Mouse (Mus musculus) liver, embryonic 16.5 days (tissue): ENCODE data around the gene Slc25a29. TPM values are rescaled to one million over a fixed set of nuclear protein-coding genes. Genes with fewer than 3 reads are reported as not detected.

Source experiments
- ATAC-seq: fragments of 200-750 bp; cut with Nextera tagmentation; 2 replicates; pipeline ENCODE4 v1.8.0; 2017; ENCODE audit warnings: low read depth, mild to moderate bottlenecking, moderate number of reproducible peaks, moderate library complexity
- H3K27ac ChIP-seq: fragments of 300-500 bp; sonication (generic); 2 replicates; pipeline ENCODE4 v1.5.1; 2014; ENCODE audit warnings: mild to moderate bottlenecking, low read length
- H3K27me3 ChIP-seq: fragments of 300-500 bp; sonication (generic); 2 replicates; pipeline ENCODE4 v1.6.1; 2014; ENCODE audit warnings: low read depth, low read length, mixed read lengths; ENCODE audit not compliant: control insufficient read depth, insufficient read depth
- H3K36me3 ChIP-seq: fragments of 300-500 bp; sonication (generic); 2 replicates; pipeline ENCODE4 v1.6.1; 2014; ENCODE audit warnings: mild to moderate bottlenecking; ENCODE audit not compliant: control insufficient read depth, insufficient read depth
- H3K4me1 ChIP-seq: fragments of 300-500 bp; sonication (generic); 2 replicates; pipeline ENCODE4 v1.6.1; 2014; ENCODE audit warnings: low read depth, low read length, mixed read lengths; ENCODE audit not compliant: control insufficient read depth
- H3K4me2 ChIP-seq: fragments of 300-500 bp; sonication (generic); 2 replicates; pipeline ENCODE4 v1.6.1; 2014; ENCODE audit warnings: low read depth, low read length, mixed read lengths
- H3K4me3 ChIP-seq: fragments of 300-500 bp; sonication (generic); 2 replicates; pipeline ENCODE4 v1.5.1; 2014; ENCODE audit warnings: low read depth, mild to moderate bottlenecking, low read length
- H3K9ac ChIP-seq: fragments of 300-500 bp; sonication (generic); 2 replicates; pipeline ENCODE4 v1.6.1; 2014; ENCODE audit warnings: low read depth, low read length
- H3K9me3 ChIP-seq: fragments of 300-500 bp; sonication (generic); replicated peaks from 2 replicates; pipeline ENCODE4 v1.6.1; 2016; ENCODE audit warnings: low read length; ENCODE audit not compliant: control insufficient read depth
- WGBS: fragments of 180-500 bp; shearing (Covaris S2); extraction: QIAGEN DNeasy Blood & Tissue Kit; methylation state at CpG from one replicate; pipeline ENCODE4 v1.1.7; 2014; ENCODE audit not compliant: insufficient replicate concordance; 5-methylcytosine and 5-hydroxymethylcytosine counted together
- microRNA counts: library from miRNA; unstranded; fragments of <30 nt; microRNA quantifications from one replicate; lab custom pipeline; 2016
- microRNA-seq: library from miRNA; unstranded; fragments of <30 nt; microRNA quantifications from one replicate; pipeline ENCODE4, GENCODE M21; 2016
- polyA plus RNA-seq: library from polyadenylated mRNA; unstranded; fragments of >200 nt; fragmentation: Nextera tagmentation; extraction: Ambion mirVana; gene quantifications from 2 replicates; pipeline ENCODE4 v1.2.1, GENCODE M21; 2015

Gene Slc25a29
- polyA plus RNA-seq, 1 experiment from 2014 or later, result 1.7 TPM

DNA sequence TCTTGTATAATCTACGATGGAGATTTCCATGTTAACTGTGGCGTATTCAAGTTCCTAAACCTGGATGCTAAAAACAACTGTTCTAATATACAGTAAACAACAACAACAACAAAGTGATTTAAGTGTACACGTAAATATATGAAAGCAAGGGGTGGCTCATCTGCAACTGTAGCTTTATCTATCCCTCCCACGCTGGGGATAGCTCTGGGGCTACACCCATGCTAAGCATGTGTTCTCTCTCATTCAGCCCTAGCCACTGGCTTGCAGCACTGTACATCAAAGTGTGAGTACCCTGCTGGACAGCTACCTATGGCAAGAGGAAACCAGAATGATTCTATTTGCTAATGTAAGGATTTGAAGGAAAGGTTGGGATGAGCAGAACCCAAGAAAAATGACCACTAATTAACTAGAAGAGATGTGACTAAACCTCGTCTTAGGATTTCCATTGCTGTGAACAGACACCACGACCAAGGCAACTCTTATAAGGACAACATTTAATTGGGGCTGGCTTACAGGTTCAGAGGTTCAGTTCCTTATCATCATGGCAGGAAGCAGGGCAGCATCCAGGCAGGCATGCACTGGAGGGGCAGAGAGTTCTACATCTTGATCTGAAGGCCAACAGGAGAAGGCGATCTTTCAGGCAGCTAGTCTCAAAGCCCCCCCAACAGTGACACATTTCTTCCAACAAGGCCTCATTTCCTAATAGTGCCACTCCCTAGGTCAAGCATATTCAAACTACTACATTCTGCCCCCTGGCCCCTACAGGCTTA, 55.4 kb downstream of the Slc25a29 start:
- Histone ChIP-seq H3K4me1 (peaks cover 23% of the 10 kb centered on the region), H3K4me2 (peak overlapping the region; percentile 24), H3K9ac (peak overlapping the region; percentile 10; the same call in 1 of the 2 replicates), H3K4me3 (no peak overlapping the region), H3K36me3 (peaks cover 4% of the 10 kb centered on the region; the same call in 1 of the 2 replicates), H3K27ac (peak overlapping the region; percentile 86), H3K27me3 (no peaks in the 10 kb centered on the region), H3K9me3 (no peaks in the 10 kb centered on the region)
- 50% methylated on average over 7 of the region's 7 CpGs for WGBS
- peak; percentile 100 for ATAC-seq

MicroRNAs encoded within 50 kb of the gene (microRNA counts, 519-probe panel; counts per million panel counts)
- microRNA mmu-miR-345-3p (lab: Ali Mortazavi, UCI), result 60.7 counts per million
- 2,031 counts per million, percentile 27 among the panel's probes with 10 or more counts for microRNA mmu-miR-345-5p (lab: Ali Mortazavi, UCI)

Small RNA genes lying within 50 kb of the gene (microRNA-seq; reads per million reads assigned to microRNA genes)
- gene Mir345, result 76.8 reads per million, percentile 51 among the genes with 10 or more reads in this experiment

Other genes with a start within 250 kb of the Slc25a29 start
- 1.2 TPM in 1 of 2 replicates, not detected in the other for gene Degs2, start 133.6 kb downstream of the Slc25a29 start, polyA plus RNA-seq
- 6.6 and 8.2 TPM in 2 replicates for gene Yy1, start 42.9 kb downstream of the Slc25a29 start, polyA plus RNA-seq
- gene Slc25a47, start 163 bp upstream of the Slc25a29 start, polyA plus RNA-seq, result 25.4 and 32.5 TPM in 2 replicates
- 1.3 and 3.1 TPM in 2 replicates for gene Wdr25, start 57.7 kb upstream of the Slc25a29 start, polyA plus RNA-seq
- gene Wars, start 58.3 kb upstream of the Slc25a29 start, polyA plus RNA-seq, result 22.8 and 25.7 TPM in 2 replicates
- gene Begain, start 232.3 kb upstream of the Slc25a29 start, polyA plus RNA-seq, result 0.50 and 0.66 TPM in 2 replicates